Mouse (Mus musculus): ENCODE data around the gene Prr36.

Prr36 gene

DNA sequence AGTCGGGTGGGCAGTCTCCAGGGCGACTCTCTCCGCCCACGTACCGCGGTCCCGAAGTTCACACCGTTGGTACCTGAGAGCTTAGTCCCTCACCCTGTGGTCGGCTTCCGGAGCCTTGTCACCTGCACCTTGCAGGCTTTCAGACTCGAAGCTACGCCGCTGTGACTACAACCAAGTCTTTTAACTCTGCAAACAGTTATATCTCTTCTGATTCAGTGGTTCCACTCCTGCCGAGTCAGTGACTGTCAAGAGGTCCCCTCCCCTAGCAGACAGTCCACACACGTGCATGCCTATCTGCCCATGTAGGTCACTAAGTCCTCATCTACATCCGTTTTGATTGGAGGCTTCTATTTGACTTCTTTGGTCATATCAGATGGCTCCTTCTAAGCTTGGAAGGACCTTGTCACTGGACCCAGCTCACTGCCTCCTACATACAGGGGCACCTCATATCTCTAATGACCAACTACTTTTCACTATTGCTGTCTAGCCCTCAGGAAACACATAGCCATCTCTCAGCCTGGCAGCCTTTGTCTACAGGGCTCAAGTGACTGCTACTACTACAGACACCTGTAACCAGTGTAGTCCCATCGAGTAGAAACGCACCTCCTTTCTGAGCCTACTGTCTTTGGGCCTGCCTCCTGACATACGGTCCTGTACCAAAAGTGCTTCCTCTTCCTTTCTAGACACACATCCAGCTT, 22.1 kb upstream of the Prr36 start:
- DNase-seq (ENCODE audit: low spot score), result no peak

DNA sequence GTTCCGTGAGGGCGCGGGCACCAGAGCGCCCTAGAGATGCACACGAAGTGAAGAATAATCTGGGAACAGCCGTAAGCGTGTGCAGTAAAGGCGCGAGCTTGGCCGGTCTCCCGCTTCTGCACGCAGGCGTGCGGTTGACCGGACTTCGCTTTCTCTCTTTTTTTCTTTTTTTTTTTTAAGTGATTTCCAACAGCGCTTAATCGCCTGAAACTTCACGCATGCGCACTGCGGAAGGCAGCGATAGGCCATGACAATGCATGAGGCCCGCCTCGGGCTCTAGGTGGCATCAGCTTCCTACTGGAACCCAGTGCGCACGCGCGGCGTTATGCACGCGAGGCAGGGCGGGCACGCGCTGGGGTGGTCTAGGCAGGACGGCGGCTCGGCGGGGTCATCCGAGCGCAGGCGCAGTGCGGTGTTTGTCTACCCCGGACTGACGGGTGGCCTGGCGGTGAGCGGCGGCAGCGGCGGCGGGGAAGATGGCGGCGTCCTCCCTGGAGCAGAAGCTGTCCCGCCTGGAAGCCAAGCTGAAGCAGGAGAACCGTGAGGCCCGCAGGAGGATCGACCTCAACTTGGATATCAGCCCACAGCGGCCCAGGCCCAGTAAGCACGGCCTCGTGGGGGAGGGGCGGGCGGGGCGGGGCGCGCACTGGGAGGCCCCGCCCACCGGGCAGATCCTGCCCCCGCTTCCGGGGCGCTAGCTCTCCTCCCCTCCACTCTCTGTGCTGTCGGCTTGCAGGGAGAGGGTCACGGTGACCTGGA, 21.4 kb upstream of the Prr36 start, which contains the start of the genes Map2k7 and Gm49320:
TSS of gene Map2k7 (plus strand) at position 307 of the 759 bp plus-strand sequence.
TSS of gene Gm49320 (plus strand) at position 432 of the 759 bp plus-strand sequence.
- DNase-seq (ENCODE audit: low spot score), result peak; percentile 100

GRCm38 (mm10) chr8:4237814-4238433, 20.7 kb upstream of the Prr36 start:
- no peak for DNase-seq (ENCODE audit: low spot score)

- DNase-seq (ENCODE audit: low spot score), result no peak
Measured at GRCm38 (mm10) chr8:4230612-4231351, 13.5 kb upstream of the Prr36 start.

GRCm38 (mm10) chr8:4229784-4230183, 12.5 kb upstream of the Prr36 start:
- no peak for DNase-seq (ENCODE audit: low spot score)

- DNase-seq (ENCODE audit: low spot score), result no peak
Measured at GRCm38 (mm10) chr8:4227919-4228318, 10.7 kb upstream of the Prr36 start.

- DNase-seq (ENCODE audit: low spot score), result no peak
Measured at GRCm38 (mm10) chr8:4226739-4227347, 9.6 kb upstream of the Prr36 start, which contains the start of gene Lrrc8e. Gene Lrrc8e (plus strand): TSS chr8:4226827.

DNA sequence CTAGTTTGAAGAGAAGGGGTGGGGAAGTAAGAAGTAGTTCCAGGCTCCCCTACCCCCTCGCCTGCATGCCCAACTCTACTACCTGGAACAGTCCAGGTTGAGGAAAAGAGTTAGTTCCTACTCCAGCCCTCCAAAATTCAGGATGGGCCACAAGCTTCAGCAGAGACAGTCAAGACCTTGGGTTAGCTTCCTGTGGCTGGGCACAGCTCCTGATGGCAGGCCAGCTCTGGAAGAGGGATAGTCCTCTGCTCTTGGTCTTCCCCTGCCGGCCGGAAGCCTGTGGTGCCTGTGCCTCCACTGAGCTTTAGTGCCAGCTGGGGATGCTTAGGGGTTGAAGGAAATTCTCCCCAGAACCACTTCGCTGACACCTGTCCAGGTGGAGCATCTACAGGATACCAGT, 9.1 kb upstream of the Prr36 start:
- no peak for DNase-seq (ENCODE audit: low spot score)

- DNase-seq (ENCODE audit: low spot score), result no peak
Measured at GRCm38 (mm10) chr8:4222059-4222458, 4.8 kb upstream of the Prr36 start.

- DNase-seq (ENCODE audit: low spot score), result no peak
Measured at GRCm38 (mm10) chr8:4219617-4220016, 2.4 kb upstream of the Prr36 start.

GRCm38 (mm10) chr8:4216296-4216695, 963 bp downstream of the Prr36 start:
- no peak for DNase-seq (ENCODE audit: low spot score)

GRCm38 (mm10) chr8:4214006-4214980, 3.0 kb downstream of the Prr36 start:
- no peak for DNase-seq (ENCODE audit: low spot score)

- no peak for DNase-seq (ENCODE audit: low spot score)
Measured at GRCm38 (mm10) chr8:4213210-4214005, 3.9 kb downstream of the Prr36 start.

DNA sequence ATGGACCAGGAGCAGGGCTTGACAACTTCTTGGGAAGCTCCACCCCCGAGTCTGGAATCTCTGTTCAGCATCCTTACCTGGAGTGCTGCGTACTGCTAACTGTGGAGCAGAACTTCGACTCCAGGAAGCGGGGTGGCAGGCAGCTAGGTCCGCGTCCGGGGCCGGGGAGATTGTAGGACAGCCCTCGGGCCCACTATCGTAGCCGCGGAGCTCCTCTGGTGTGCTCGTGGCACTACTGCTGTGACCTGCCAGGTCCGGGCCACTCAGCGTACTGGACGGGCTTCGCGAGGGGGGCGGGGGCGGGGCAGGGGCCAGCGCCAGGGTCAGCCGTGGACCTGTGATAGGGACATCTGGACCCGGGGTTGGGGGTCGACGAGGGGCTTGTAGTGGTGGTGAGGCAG, 4.5 kb downstream of the Prr36 start:
- no peak for DNase-seq (ENCODE audit: low spot score)

DNA sequence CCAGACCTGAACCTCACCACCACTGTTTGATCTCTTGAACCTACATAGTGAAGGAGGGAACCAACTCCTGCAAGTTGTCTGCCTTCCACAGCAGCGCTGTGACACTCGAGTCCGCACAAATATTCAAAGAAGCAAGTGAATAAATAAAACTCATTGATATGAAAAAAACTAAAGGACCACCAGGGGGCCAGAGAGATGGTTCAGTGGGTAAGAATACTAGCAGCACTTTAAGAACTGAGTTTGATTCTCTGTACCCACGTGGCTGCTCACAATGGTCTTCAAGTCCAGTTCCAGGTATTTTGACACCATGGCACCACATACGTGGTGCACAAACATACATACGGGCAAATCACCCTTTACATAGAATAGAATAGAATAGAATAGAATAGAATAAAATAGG, 6.2 kb downstream of the Prr36 start:
- DNase-seq (ENCODE audit: low spot score), result no peak

DNA sequence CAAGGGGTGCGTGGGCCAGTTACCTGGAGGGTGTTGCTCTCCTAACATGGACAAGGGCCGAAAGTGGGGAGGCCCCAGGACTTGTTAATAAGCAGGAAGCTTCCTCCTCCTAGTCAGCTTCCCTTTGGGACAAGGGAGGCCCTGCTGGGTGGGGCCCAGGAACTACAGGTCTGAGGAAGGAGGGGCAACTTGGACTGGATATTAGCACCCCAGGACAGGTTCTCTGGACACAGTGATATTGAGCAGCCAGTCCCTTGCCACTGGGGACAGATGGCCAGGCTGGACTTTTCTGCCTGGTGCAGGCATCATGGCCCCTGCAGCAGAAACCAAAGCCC, 10.3 kb downstream of the Prr36 start:
- no peak for DNase-seq (ENCODE audit: low spot score)

DNA sequence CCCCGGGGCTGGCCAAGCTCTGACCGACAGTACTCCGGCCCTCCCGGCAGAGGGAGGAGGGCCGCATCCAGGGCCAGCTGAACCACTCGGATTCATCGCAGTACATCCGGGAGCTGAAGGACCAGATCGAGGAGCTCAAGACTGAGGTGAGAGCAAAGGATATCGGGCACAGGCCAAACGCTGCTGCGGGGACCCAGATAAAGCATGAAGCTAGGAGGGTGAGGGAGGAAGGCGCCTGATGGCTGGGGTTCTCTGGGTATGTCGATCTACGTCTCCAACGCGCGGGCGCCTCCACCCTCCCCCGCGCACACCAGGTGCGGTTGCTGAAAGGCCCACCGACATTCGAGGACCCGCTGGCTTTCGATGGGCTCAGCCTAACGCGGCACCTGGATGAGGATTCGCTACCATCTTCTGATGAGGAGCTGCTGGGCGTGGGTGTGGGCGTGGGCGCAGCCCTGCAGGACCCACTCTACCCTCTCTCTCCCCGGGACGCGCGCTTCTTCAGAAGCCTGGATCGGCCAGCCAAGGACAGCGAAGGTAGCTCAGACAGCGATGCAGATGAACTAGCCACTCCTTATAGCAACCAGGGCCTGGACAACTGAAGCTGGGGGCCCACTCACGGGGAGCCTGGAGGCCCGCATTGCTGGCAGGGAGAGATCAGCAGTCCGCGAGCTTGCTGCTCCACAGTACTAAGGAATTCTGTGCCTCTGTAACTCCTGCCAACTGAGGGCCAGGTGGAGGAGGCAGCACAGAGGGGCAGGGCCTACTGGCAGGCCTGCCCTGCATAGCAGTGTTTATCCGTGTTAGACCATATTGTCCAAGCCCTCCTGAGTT, 10.9 kb downstream of the Prr36 start:
- no peak for DNase-seq (ENCODE audit: low spot score)

DNA sequence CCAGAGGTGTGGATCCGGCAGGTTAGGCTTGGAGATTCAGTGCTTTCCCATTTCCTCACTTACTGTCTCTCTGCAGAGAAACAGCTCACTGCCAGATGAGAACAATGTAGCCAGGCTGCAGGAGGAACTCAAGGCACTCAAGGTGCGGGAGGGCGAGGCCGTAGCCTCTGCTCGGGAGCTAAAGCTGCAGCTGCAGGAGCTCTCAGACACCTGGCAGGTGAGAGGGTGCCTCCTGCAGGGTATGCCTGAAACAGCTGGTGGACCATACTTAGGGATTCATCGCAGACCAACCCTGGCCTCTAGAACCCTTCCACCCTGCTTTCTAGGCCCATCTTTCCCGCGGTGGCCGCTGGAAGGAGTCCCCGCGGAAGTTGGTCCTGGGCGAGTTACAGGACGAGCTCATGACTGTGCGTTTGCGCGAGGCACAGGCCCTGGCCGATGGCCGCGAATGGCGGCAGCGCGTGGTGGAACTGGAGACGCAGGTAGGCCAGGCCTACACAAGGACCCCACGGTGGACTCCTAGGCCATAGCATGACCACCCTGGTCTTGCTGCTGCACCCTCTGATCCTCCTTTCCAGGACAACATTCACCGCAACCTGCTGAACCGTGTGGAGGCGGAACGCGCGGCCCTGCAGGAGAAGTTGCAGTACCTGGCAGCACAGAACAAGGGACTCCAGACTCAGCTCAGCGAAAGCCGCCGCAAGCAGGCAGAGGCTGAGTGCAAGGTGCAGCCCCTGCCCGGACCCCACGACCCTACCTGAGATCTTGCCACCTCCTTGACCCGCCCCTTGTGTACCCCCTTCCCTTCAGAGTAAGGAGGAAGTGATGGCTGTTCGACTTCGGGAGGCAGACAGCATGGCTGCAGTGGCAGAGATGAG, 11.8 kb downstream of the Prr36 start:
- no peak for DNase-seq (ENCODE audit: low spot score)

Data from urinary bladder, postnatal 10 days (tissue).